8 mouse cellular contexts compared by ENCODE assay signal in the genomic region with DNA sequence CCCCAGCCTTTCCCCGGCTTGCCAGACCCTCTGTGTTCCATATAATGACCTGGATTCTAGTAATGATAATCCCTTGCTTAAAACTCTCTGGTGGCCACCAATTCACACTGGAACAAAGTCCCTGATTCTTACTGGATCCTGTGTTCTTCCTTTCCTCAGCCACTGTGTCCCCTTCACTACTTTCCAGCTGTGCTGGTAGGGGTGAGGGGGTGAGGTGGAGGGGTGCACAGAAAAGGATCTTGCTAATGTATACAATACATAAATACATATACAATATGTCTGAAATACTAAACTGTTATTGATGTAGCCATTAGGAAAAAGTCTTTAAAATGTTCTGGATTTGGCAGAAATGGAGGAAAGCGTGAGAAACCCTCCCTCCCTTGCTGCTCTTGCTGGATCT. TPM values are rescaled to one million over a fixed set of nuclear protein-coding genes. Genes with fewer than 3 reads are reported as not detected.
DNase-seq lines count a peak whose midpoint lies in the region; ATAC-seq and TF ChIP-seq lines count a peak whose summit lies in the region.

No protein-coding gene starts in this region.

- WGBS in embryonic facial prominence, embryonic 13.5 days, result 98% methylated on average over 2 of the region's 2 CpGs
- 92% methylated on average over 2 of the region's 2 CpGs for WGBS in intestine, postnatal 0 days
- 97% methylated on average over 2 of the region's 2 CpGs for WGBS in neural tube, embryonic 15.5 days

- peaks cover 8% of the 10 kb centered on the region; the same call in 1 of the 2 replicates for H3K9me3 ChIP-seq in embryonic facial prominence, embryonic 13.5 days
- H3K9me3 ChIP-seq in intestine, postnatal 0 days (ENCODE audit: control insufficient read depth), result no peaks in the 10 kb centered on the region
- H3K9me3 ChIP-seq in neural tube, embryonic 15.5 days (replicated peaks), result peaks cover 6% of the 10 kb centered on the region; the same call in 1 of the 2 replicates

- no peak for TF ChIP-seq CTCF in layer of hippocampus, adult 2 months (conservative IDR thresholded peaks at IDR 0.05)
- no peak for TF ChIP-seq CTCF in intestine, postnatal 0 days (IDR thresholded peaks at IDR 0.05; ENCODE audit: low read depth)

- no peaks in the 10 kb centered on the region for H3K27me3 ChIP-seq in embryonic facial prominence, embryonic 13.5 days
- no peaks in the 10 kb centered on the region for H3K27me3 ChIP-seq in intestine, postnatal 0 days (replicated peaks; ENCODE audit: control insufficient read depth, insufficient read depth, low read length)
- no peaks in the 10 kb centered on the region for H3K27me3 ChIP-seq in neural tube, embryonic 15.5 days (replicated peaks)

- H3K36me3 ChIP-seq in embryonic facial prominence, embryonic 13.5 days, result peaks cover 49% of the 10 kb centered on the region
- peaks cover 23% of the 10 kb centered on the region for H3K36me3 ChIP-seq in intestine, postnatal 0 days (ENCODE audit: control insufficient read depth, insufficient read depth)
- peaks cover 38% of the 10 kb centered on the region for H3K36me3 ChIP-seq in neural tube, embryonic 15.5 days

- DNase-seq in layer of hippocampus, adult 2 months (ENCODE audit: low spot score in 2 of 2), result no peak
- no peak for DNase-seq in layer of hippocampus, postnatal 14 days (ENCODE audit: low spot score in 2 of 2)
- DNase-seq in layer of hippocampus, adult 11-12 months (ENCODE audit: low spot score), result no peak
- DNase-seq in urinary bladder, postnatal 36 days (ENCODE audit: low spot score in 2 of 2), result no peak

- H3K27ac ChIP-seq in layer of hippocampus, adult 2 months, result peak overlapping the region; percentile 97
- H3K27ac ChIP-seq in embryonic facial prominence, embryonic 13.5 days, result no peak overlapping the region
- H3K27ac ChIP-seq in intestine, postnatal 0 days (ENCODE audit: low read depth, low read length), result no peak overlapping the region
- H3K27ac ChIP-seq in neural tube, embryonic 15.5 days (replicated peaks), result peak overlapping the region; percentile 90; the same call in 1 of the 2 replicates

- H3K4me1 ChIP-seq in embryonic facial prominence, embryonic 13.5 days, result peaks cover 14% of the 10 kb centered on the region
- H3K4me1 ChIP-seq in intestine, postnatal 0 days (replicated peaks; ENCODE audit: control insufficient read depth, insufficient read depth, low read length), result 0 out of 2 replicates have a peak, but pooled peaks cover 5% of the 10 kb centered on the region
- peaks cover 17% of the 10 kb centered on the region for H3K4me1 ChIP-seq in neural tube, embryonic 15.5 days

- peak overlapping the region; percentile 90 for H3K4me2 ChIP-seq in embryonic facial prominence, embryonic 13.5 days
- peak overlapping the region; percentile 85; the same call in 1 of the 2 replicates for H3K4me2 ChIP-seq in intestine, postnatal 0 days (replicated peaks; ENCODE audit: low read depth)
- H3K4me2 ChIP-seq in neural tube, embryonic 15.5 days, result peak overlapping the region; percentile 84

- peak overlapping the region; percentile 74 for H3K9ac ChIP-seq in embryonic facial prominence, embryonic 13.5 days
- no peak overlapping the region for H3K9ac ChIP-seq in intestine, postnatal 0 days (ENCODE audit: low read depth, low read length)
- peak overlapping the region; percentile 68; the same call in 1 of the 2 replicates for H3K9ac ChIP-seq in neural tube, embryonic 15.5 days (replicated peaks)

- ATAC-seq in embryonic facial prominence, embryonic 13.5 days (ENCODE audit: insufficient number of reproducible peaks, insufficient read depth, low FRiP score, low TSS enrichment, low read depth), result no peak
- no peak for ATAC-seq in intestine, postnatal 0 days
- no peak for ATAC-seq in neural tube, embryonic 15.5 days (ENCODE audit: low FRiP score)
- ATAC-seq in monocyte, adult 5-6 weeks (replicated peaks; ENCODE audit: insufficient number of reproducible peaks, low FRiP score, low TSS enrichment, poor library complexity, severe bottlenecking), result no peak

- peak overlapping the region; percentile 80; the same call in 1 of the 2 replicates for H3K4me3 ChIP-seq in layer of hippocampus, adult 2 months
- H3K4me3 ChIP-seq in embryonic facial prominence, embryonic 13.5 days, result peak overlapping the region; percentile 65; the same call in 1 of the 2 replicates
- H3K4me3 ChIP-seq in intestine, postnatal 0 days (ENCODE audit: low read depth, low read length), result no peak overlapping the region
- H3K4me3 ChIP-seq in neural tube, embryonic 15.5 days (replicated peaks), result peak overlapping the region; percentile 62

RNA-seq across cellular contexts. Expression of a gene that starts 1.3 kb away (rescaled TPM):
- total RNA-seq in layer of hippocampus, adult 2 months (2021), result 10 to 100 TPM; 12.1 to 14.1 TPM
- 10 to 100 TPM; 11.8 to 13.5 TPM for total RNA-seq in layer of hippocampus, postnatal 14 days (2021)
- 29.8 and 31.7 TPM in 2 replicates for polyA plus RNA-seq in embryonic facial prominence, embryonic 13.5 days (2015; fragmentation: Nextera tagmentation; extraction: Ambion mirVana)
- polyA plus RNA-seq in intestine, postnatal 0 days (2015; fragmentation: Nextera tagmentation; extraction: Ambion mirVana), result 17.6 and 19.0 TPM in 2 replicates
- 22.6 and 23.6 TPM in 2 replicates for polyA plus RNA-seq in neural tube, embryonic 15.5 days (2015; fragmentation: Nextera tagmentation; extraction: Ambion mirVana)
- total RNA-seq in monocyte, adult 5-6 weeks (2017), result 1.4 to 12.5 TPM (median 5.5 TPM) in 3 replicates

RNA-seq across cellular contexts. Expression of a gene that starts 30.0 kb away (rescaled TPM):
- total RNA-seq in layer of hippocampus, adult 2 months (2021), result 10 to 100 TPM; 16.2 to 17.2 TPM
- total RNA-seq in layer of hippocampus, postnatal 14 days (2021), result 10 to 100 TPM; 16.1 to 17.8 TPM
- 27.3 and 29.4 TPM in 2 replicates for polyA plus RNA-seq in embryonic facial prominence, embryonic 13.5 days (2015; fragmentation: Nextera tagmentation; extraction: Ambion mirVana)
- 5.3 and 6.0 TPM in 2 replicates for polyA plus RNA-seq in intestine, postnatal 0 days (2015; fragmentation: Nextera tagmentation; extraction: Ambion mirVana)
- 14.5 and 20.4 TPM in 2 replicates for polyA plus RNA-seq in neural tube, embryonic 15.5 days (2015; fragmentation: Nextera tagmentation; extraction: Ambion mirVana)
- total RNA-seq in monocyte, adult 5-6 weeks (2017), result 6.4 to 20.7 TPM (median 13.2 TPM) in 3 replicates

Comparison
In these comparisons a context has a peak if more than half of its experiments do, and no peak if none do; other contexts are left out.
1. H3K27ac ChIP-seq: peak in layer of hippocampus, adult 2 months (single experiment) and neural tube, embryonic 15.5 days (single experiment); none in embryonic facial prominence, embryonic 13.5 days (single experiment) and intestine, postnatal 0 days (single experiment).
2. Peak in every context shown above with its lines, with median percentiles within 50 percentile points of each other: H3K4me2 ChIP-seq.